Mouse (Mus musculus) heart, adult 2 months (tissue): ENCODE measurements around the gene Myrf.

Source experiments
- CTCF ChIP-seq: fragments of 200-600 bp; IDR thresholded peaks from 2 replicates; pipeline ENCODE4 v1.8.1; 2022; ENCODE audit warnings: antibody characterized with exemption, mild to moderate bottlenecking, moderate library complexity
- POLR2A ChIP-seq: fragments of 200-500 bp; IDR thresholded peaks from 2 replicates; pipeline ENCODE4 v1.6.1; 2011; ENCODE audit warnings: mild to moderate bottlenecking, low read depth, low read length, control low read depth; ENCODE audit not compliant: insufficient read depth

- TF ChIP-seq CTCF (no peak), POLR2A (no peak)
Measured at GRCm38 (mm10) chr19:10203146-10203847, 37.3 kb downstream of the Myrf start.
